Mouse (Mus musculus): ENCODE results near the gene Kifc3.

GRCm38 (mm10) chr8:95143805-95144630 lies 58.6 kb downstream of the Kifc3 start:
- no peak for TF ChIP-seq CTCF (IDR thresholded peaks at IDR 0.05; ENCODE audit: extremely low read depth, insufficient read length, insufficient replicate concordance, low read depth, low read length)
- no peak for TF ChIP-seq POLR2A (IDR thresholded peaks at IDR 0.05; ENCODE audit: low read depth, low read length)

All from small intestine, adult 2 months (tissue).